Mouse (Mus musculus) ovary, postnatal 36 days (tissue): ENCODE results near the gene Gm5930.
"Not testable (repeated sequence)": the region's sequence is repeated elsewhere in the genome, so short reads cannot be mapped to it uniquely, and the experiment has no call there.

ENCODE experiments used
- DNase-seq: peaks from one replicate; pipeline ENCODE4 v3.0.0; 2022; ENCODE audit warnings: low spot score, mixed read lengths

The Gm5930 gene

DNA sequence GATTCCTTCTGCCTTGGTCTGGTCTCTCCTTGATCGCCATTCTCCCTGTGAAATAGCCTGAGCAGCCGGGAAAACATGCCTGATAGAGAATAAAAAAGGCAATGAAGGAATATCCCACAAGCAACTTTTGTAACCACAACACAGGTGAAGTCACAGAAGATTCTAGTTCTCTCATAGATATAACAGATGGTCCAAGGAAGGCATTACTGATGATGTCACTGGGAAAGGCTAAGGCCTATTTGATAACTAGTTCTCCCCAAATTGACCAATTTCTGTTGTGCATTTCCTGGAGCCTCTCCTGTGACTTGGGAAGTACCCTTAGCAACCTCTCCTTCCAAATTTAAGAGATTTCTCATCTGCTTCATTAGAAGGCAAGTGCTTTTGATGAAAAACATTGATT is at the start of gene Gm5930:
Gm5930 (minus strand) TSS at position 101 of the 400 bp plus-strand sequence.
- not testable (repeated sequence) for DNase-seq

DNA sequence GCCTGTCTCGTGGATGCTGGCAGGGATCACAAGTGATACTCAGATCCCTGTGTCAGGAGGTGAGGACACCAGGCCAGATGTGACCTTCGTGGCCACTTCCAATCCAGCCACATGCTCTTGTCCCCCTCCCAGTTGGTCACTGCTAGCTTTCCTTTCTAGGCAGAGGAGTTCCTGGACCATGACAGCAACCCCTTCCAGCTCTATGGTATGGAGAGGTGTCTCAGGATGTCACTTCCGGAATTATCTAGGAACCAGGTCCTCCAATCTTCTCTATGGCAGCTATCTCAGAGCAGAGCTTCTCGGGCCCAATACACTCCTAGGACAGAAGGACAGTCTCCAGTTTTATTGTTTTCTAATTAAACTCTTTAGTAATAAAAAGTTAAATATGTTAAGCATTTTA is 45.8 kb upstream of the Gm5930 start:
- not testable (repeated sequence) for DNase-seq

DNA sequence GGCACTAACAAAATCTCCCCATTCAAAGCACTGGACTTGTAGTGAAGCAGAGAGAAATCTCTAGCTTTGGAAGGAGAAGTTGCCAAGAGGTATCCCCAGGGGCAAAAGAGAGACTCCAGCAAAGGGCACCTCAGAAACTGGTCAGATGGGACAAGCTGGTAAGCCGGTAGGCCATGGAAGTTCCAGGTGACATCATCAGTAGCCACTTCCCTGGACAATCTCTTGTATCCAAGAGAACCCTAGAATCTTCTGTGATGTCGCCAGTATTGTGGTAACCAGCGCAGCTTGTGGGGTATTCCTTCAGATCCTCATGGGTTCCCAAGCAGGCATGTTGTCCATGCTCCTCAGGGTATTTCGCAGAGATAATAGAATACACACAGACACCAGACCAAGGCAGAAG is 26.7 kb upstream of the Gm5930 start, which contains the start of gene Gm8229:
Gm8229 (plus strand) TSS at position 301 of the 400 bp plus-strand sequence.
- not testable (repeated sequence) for DNase-seq

DNA sequence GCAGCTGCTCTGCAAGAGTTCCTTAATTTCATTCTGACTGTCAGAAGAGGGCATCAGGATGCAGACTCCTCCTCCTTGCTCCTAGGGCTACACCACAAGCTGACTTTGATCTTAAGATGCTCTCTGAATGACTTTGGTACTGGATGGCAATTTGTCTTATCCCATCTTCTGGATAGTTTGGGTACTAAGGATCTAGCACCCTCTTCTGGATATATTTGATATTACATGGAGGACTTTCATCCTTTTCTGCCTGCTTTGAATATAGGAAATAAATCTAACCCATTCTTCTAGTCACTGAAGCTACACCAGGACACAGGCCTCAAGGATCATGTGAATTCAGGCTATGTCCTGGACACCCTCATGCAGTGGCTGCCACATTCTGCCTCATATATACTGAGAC is 23.9 kb upstream of the Gm5930 start:
- not testable (repeated sequence) for DNase-seq

DNA sequence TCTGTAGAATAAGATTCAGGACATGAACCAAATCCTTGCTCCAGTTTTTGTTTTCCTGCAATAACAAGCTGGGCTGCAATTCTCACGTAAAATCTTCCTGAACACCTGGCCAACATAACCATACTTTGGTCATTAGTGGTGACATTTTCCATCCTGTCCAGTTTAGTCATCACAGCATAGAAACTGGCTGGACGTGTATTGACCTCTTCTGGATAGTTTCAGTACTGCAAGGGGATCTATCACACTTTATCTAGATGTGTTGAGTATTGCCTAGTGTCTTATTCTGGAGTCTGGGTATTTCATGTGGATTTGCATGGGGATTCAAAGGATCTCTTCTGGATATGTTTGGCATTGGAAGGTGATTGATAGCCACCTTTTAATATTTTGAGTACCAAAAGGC is 23.0 kb upstream of the Gm5930 start:
- DNase-seq = not testable (repeated sequence)

DNA sequence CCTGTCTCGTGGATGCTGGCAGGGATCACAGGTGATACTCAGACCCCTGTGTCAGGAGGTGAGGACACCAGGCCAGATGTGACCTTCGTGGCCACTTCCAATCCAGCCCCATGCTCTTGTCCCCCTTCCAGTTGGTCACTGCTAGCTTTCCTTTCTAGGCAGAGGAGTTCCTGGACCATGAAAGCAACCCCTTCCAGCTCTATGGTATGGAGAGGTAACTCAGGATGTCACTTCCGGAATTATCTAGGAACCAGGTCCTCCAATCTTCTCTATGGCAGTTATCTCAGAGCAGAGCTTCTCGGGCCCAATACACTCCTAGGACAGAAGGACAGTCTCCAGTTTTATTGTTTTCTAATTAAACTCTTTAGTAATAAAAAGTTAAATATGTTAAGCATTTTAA is 26.3 kb downstream of the Gm5930 start:
- DNase-seq = not testable (repeated sequence)

DNA sequence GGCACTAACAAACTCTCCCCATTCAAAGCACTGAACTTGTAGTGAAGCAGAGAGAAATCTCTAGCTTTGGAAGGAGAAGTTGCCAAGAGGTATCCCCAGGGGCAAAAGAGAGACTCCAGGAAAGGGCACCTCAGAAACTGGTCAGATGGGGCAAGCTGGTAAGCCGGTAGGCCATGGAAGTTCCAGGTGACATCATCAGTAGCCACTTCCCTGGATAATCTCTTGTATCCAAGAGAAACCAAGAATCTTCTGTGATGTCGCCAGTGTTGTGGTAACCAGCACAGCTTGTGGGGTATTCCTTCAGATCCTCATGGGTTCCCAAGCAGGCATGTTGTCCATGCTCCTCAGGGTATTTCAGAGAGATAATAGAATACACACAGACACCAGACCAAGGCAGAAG is 53.1 kb downstream of the Gm5930 start, which contains the start of gene Gm8220:
Gm8220 (plus strand) TSS at position 301 of the 400 bp plus-strand sequence.
- DNase-seq = not testable (repeated sequence)
